15 mouse cellular contexts compared by ENCODE assay signal in the genomic region with DNA sequence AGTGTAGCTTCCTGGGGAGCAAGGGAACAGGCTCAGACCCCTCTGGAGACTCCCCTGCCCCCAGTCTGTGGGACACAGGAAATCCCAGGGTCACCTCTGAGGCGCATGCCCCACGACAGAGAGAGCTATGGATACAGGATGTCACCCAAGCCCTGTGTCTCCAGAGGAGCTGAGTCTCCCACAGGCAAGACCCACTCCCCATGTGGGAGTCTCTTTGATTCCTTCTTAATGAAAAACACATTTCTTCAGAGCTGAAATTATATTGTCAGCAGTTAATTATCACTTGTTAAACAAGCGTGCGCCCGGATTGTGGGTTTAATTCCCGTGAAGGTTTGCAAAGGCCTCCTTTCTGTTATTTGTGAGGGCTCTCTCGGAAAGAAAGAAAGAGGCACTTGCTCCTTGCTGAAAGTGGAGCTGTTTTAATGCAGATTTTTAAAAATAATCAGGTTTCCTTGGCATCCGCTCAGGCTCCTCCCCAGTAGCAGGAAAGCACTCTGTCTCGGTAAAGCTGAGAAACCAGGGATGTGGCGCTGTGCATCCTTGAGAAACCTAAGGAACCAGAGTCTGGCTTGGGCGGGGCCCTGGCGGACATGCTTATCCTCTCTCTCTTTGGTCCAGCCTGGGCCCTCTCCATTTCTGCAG.
A peak's percentile ranks its signal among the peaks of the same experiment; 100 is the strongest.
DNase-seq lines count a peak whose midpoint lies in the region; ATAC-seq lines count a peak whose summit lies in the region.
"Had no signal": no experiment of that assay in that cellular context is flagged by ENCODE, and none has a peak within 500 bp of the region (broad histone marks: within the 10 kb centered on the region; RNA-seq: fewer than 3 reads in every experiment).

No protein-coding gene starts in this region.

- DNase-seq in forebrain, embryonic 10.5 days (ENCODE audit: extremely low spot score, low spot score), result no peak
- DNase-seq in forebrain, embryonic 11.5 days (ENCODE audit: low spot score), result no peak
- DNase-seq in left cerebral cortex, postnatal 14 days (ENCODE audit: low spot score in 2 of 2), result peak; percentile 68 to 70
- DNase-seq in left cerebral cortex, adult 8-10 months (ENCODE audit: low spot score in 2 of 2), result no peak
- DNase-seq in thymus, postnatal 25 days, result no peak
- DNase-seq in heart, adult 9 months (ENCODE audit: low spot score in 2 of 2), result no peak
- DNase-seq: adrenal gland, adult 2 months; gastrocnemius, postnatal 14 days; lung, adult 18-20 months had no signal

- ATAC-seq in forebrain, embryonic 11.5 days (replicated peaks; ENCODE audit: low FRiP score), result no peak
- ATAC-seq in forebrain, embryonic 12.5 days (ENCODE audit: low FRiP score), result no peak
- ATAC-seq in limb, embryonic 12.5 days (ENCODE audit: insufficient number of reproducible peaks, insufficient read depth, low FRiP score, low TSS enrichment, low read depth), result no peak
- ATAC-seq: intestine, embryonic 15.5 days had no signal

- H3K27me3 ChIP-seq in forebrain, embryonic 10.5 days (ENCODE audit: poor library complexity, severe bottlenecking), result peaks cover 8% of the 10 kb centered on the region
- no peaks in the 10 kb centered on the region for H3K27me3 ChIP-seq in forebrain, embryonic 11.5 days (ENCODE audit: control insufficient read depth, insufficient read depth, low read length)
- H3K27me3 ChIP-seq in forebrain, embryonic 12.5 days, result 0 out of 2 replicates have a peak, but pooled peaks cover 3% of the 10 kb centered on the region
- H3K27me3 ChIP-seq in limb, embryonic 12.5 days, result peaks cover 65% of the 10 kb centered on the region
- H3K27me3 ChIP-seq: intestine, embryonic 15.5 days had no signal

- no peak overlapping the region for H3K4me2 ChIP-seq in forebrain, embryonic 11.5 days (ENCODE audit: low read depth, low read length, severe bottlenecking)
- no peak overlapping the region for H3K4me2 ChIP-seq in forebrain, embryonic 12.5 days
- no peak overlapping the region for H3K4me2 ChIP-seq in limb, embryonic 12.5 days
- H3K4me2 ChIP-seq: intestine, embryonic 15.5 days; limb, embryonic 13.5 days had no signal

- H3K27ac ChIP-seq in forebrain, embryonic 10.5 days, result peak overlapping the region; percentile 72
- H3K27ac ChIP-seq in forebrain, embryonic 11.5 days (ENCODE audit: low read depth, low read length), result no peak overlapping the region
- peak overlapping the region; percentile 50; the same call in 1 of the 2 replicates for H3K27ac ChIP-seq in forebrain, embryonic 12.5 days
- H3K27ac ChIP-seq in limb, embryonic 12.5 days, result 0 out of 2 replicates have a peak overlapping the region, but pooled peaks have one; percentile 5
- H3K27ac ChIP-seq: intestine, embryonic 15.5 days; limb, embryonic 13.5 days; macrophage had no signal

- peaks cover 37% of the 10 kb centered on the region for H3K4me1 ChIP-seq in forebrain, embryonic 10.5 days
- no peaks in the 10 kb centered on the region; the same call in 1 of the 2 replicates for H3K4me1 ChIP-seq in forebrain, embryonic 11.5 days (replicated peaks; ENCODE audit: control insufficient read depth, insufficient read depth, low read length)
- H3K4me1 ChIP-seq in forebrain, embryonic 12.5 days, result peaks cover 19% of the 10 kb centered on the region
- H3K4me1 ChIP-seq in limb, embryonic 12.5 days (replicated peaks), result peaks cover 30% of the 10 kb centered on the region
- H3K4me1 ChIP-seq: intestine, embryonic 15.5 days had no signal

- no peak overlapping the region for H3K4me3 ChIP-seq in forebrain, embryonic 10.5 days
- H3K4me3 ChIP-seq in forebrain, embryonic 11.5 days (ENCODE audit: low read depth, low read length), result no peak overlapping the region
- no peak overlapping the region for H3K4me3 ChIP-seq in forebrain, embryonic 12.5 days (replicated peaks)
- no peak overlapping the region for H3K4me3 ChIP-seq in limb, embryonic 12.5 days (replicated peaks)
- H3K4me3 ChIP-seq: erythroblast, embryonic 14.5 days; intestine, embryonic 15.5 days; limb, embryonic 13.5 days had no signal

- no peaks in the 10 kb centered on the region for H3K36me3 ChIP-seq in forebrain, embryonic 10.5 days (replicated peaks)
- H3K36me3 ChIP-seq in forebrain, embryonic 11.5 days (ENCODE audit: control insufficient read depth, insufficient read depth, low read length), result no peaks in the 10 kb centered on the region
- H3K36me3 ChIP-seq in forebrain, embryonic 12.5 days (replicated peaks), result no peaks in the 10 kb centered on the region
- H3K36me3 ChIP-seq in limb, embryonic 12.5 days, result no peaks in the 10 kb centered on the region
- H3K36me3 ChIP-seq: intestine, embryonic 15.5 days; limb, embryonic 13.5 days had no signal

- H3K9me3 ChIP-seq in forebrain, embryonic 10.5 days, result peaks cover 4% of the 10 kb centered on the region; the same call in 1 of the 2 replicates
- no peaks in the 10 kb centered on the region for H3K9me3 ChIP-seq in forebrain, embryonic 11.5 days (ENCODE audit: control insufficient read depth, low read length)
- H3K9me3 ChIP-seq in forebrain, embryonic 12.5 days, result no peaks in the 10 kb centered on the region
- peaks cover 6% of the 10 kb centered on the region; the same call in 1 of the 2 replicates for H3K9me3 ChIP-seq in limb, embryonic 12.5 days
- H3K9me3 ChIP-seq: intestine, embryonic 15.5 days; limb, embryonic 13.5 days had no signal

- WGBS in forebrain, embryonic 10.5 days, result 69% methylated on average over 12 of the region's 12 CpGs
- 52% methylated on average over 12 of the region's 12 CpGs for WGBS in forebrain, embryonic 11.5 days
- WGBS in forebrain, embryonic 12.5 days, result 42% methylated on average over 12 of the region's 12 CpGs
- 27% methylated on average over 12 of the region's 12 CpGs for WGBS in limb, embryonic 12.5 days

- no peak overlapping the region for H3K9ac ChIP-seq in forebrain, embryonic 11.5 days (ENCODE audit: low read length)
- H3K9ac ChIP-seq in forebrain, embryonic 12.5 days, result no peak overlapping the region
- H3K9ac ChIP-seq in limb, embryonic 12.5 days (replicated peaks), result no peak overlapping the region
- H3K9ac ChIP-seq: intestine, embryonic 15.5 days; limb, embryonic 13.5 days had no signal

- intact Hi-C loops in left cerebral cortex, postnatal 14 days (cut with DNase I), result no loop called here

Comparison
In these comparisons a context has a peak if more than half of its experiments do, and no peak if none do; other contexts are left out.
1. DNase-seq: peak in left cerebral cortex, postnatal 14 days (2 of 2); none in forebrain, embryonic 10.5 days (single experiment), forebrain, embryonic 11.5 days (single experiment), left cerebral cortex, adult 8-10 months (0 of 2), thymus, postnatal 25 days (single experiment) and heart, adult 9 months (0 of 2).